Mouse (Mus musculus): ENCODE measurements around the gene Ube2i. TPM values are rescaled to one million over a fixed set of nuclear protein-coding genes. Genes with fewer than 3 reads are reported as not detected.

Gene Ube2i
- 447 and 462 TPM in 2 replicates for polyA plus RNA-seq (2015; fragmentation: Nextera tagmentation; extraction: Ambion mirVana)

- H3K9ac ChIP-seq = peak within 1 kb of the TSS; percentile 92
- peak within 1 kb of the TSS; percentile 92 for H3K4me3 ChIP-seq
- WGBS = 75% methylated on average over 9 of the region's 9 CpGs
- no peaks in the 10 kb centered on the region for H3K36me3 ChIP-seq
- no peak for ATAC-seq (ENCODE audit: low FRiP score, low read depth)
- no peaks in the 10 kb centered on the region for H3K9me3 ChIP-seq
- peak within 1 kb of the TSS; percentile 98 for H3K27ac ChIP-seq (replicated peaks)
- 0 out of 2 replicates have a peak, but pooled peaks cover 3% of the 10 kb centered on the region for H3K27me3 ChIP-seq
- H3K4me1 ChIP-seq (replicated peaks) = peaks cover 34% of the 10 kb centered on the region
- peak within 1 kb of the TSS; percentile 87 for H3K4me2 ChIP-seq
Measured at GRCm38 (mm10) chr17:25274571-25275346, at the start of gene Ube2i. TSS of gene Ube2i (minus strand) at chr17:25274622.

GRCm38 (mm10) chr17:25322930-25323329, 48.5 kb upstream of the Ube2i start:
- ATAC-seq (ENCODE audit: low FRiP score, low read depth) = no peak
- 31% methylated on average over 2 of the region's 2 CpGs for WGBS
- H3K9ac ChIP-seq = no peak overlapping the region
- no peak overlapping the region for H3K4me2 ChIP-seq
- no peak overlapping the region for H3K27ac ChIP-seq (replicated peaks)
- H3K27me3 ChIP-seq = no peaks in the 10 kb centered on the region
- H3K4me3 ChIP-seq = no peak overlapping the region
- no peaks in the 10 kb centered on the region for H3K4me1 ChIP-seq (replicated peaks)
- H3K9me3 ChIP-seq = no peaks in the 10 kb centered on the region
- H3K36me3 ChIP-seq = no peaks in the 10 kb centered on the region

- H3K4me1 ChIP-seq (replicated peaks) = no peaks in the 10 kb centered on the region
- WGBS = 91% methylated on average over 8 of the region's 8 CpGs
- no peaks in the 10 kb centered on the region for H3K36me3 ChIP-seq
- no peak overlapping the region for H3K4me2 ChIP-seq
- H3K9ac ChIP-seq = no peak overlapping the region
- no peaks in the 10 kb centered on the region for H3K27me3 ChIP-seq
- no peaks in the 10 kb centered on the region for H3K9me3 ChIP-seq
- ATAC-seq (ENCODE audit: low FRiP score, low read depth) = no peak
- H3K27ac ChIP-seq (replicated peaks) = no peak overlapping the region
- H3K4me3 ChIP-seq = no peak overlapping the region
Measured at GRCm38 (mm10) chr17:25320819-25321218, 46.4 kb upstream of the Ube2i start.

GRCm38 (mm10) chr17:25318354-25318753, 43.9 kb upstream of the Ube2i start, which contains the start of gene Prss29:
TSS of gene Prss29 (plus strand) at chr17:25318654.
- ATAC-seq (ENCODE audit: low FRiP score, low read depth) = no peak
- no peak within 1 kb of the TSS for H3K9ac ChIP-seq
- WGBS = 76% methylated on average over 5 of the region's 5 CpGs

GRCm38 (mm10) chr17:25308346-25308745, 33.9 kb upstream of the Ube2i start, which contains the start of gene Prss28:
TSS of gene Prss28 (plus strand) at chr17:25308646.
- WGBS = 82% methylated on average over 4 of the region's 4 CpGs
- Histone ChIP-seq H3K27ac (replicated peaks) (no peak within 1 kb of the TSS), H3K4me1 (replicated peaks) (no peaks in the 10 kb centered on the region), H3K4me2 (no peak within 1 kb of the TSS), H3K9me3 (no peaks in the 10 kb centered on the region), H3K27me3 (no peaks in the 10 kb centered on the region), H3K9ac (no peak within 1 kb of the TSS), H3K4me3 (no peak within 1 kb of the TSS), H3K36me3 (no peaks in the 10 kb centered on the region)
- no peak for ATAC-seq (ENCODE audit: low FRiP score, low read depth)

More at GRCm38 (mm10) chr17:25318354-25318753, 43.9 kb upstream of the Ube2i start, which contains the start of gene Prss29:
- Histone ChIP-seq H3K4me3 (no peak within 1 kb of the TSS), H3K4me2 (no peak within 1 kb of the TSS), H3K27ac (replicated peaks) (no peak within 1 kb of the TSS), H3K36me3 (no peaks in the 10 kb centered on the region), H3K9me3 (no peaks in the 10 kb centered on the region), H3K27me3 (no peaks in the 10 kb centered on the region), H3K4me1 (replicated peaks) (no peaks in the 10 kb centered on the region)

GRCm38 (mm10) chr17:25298094-25298493, 23.7 kb upstream of the Ube2i start, which contains the start of gene Prss34:
TSS of gene Prss34 (plus strand) at chr17:25298394.
- no peak for ATAC-seq (ENCODE audit: low FRiP score, low read depth)
- H3K4me2 ChIP-seq = no peak within 1 kb of the TSS

GRCm38 (mm10) chr17:25294111-25294510, 19.7 kb upstream of the Ube2i start:
- no peaks in the 10 kb centered on the region for H3K9me3 ChIP-seq
- no peak overlapping the region for H3K4me3 ChIP-seq
- no peaks in the 10 kb centered on the region for H3K36me3 ChIP-seq
- no peak overlapping the region for H3K4me2 ChIP-seq
- no peak overlapping the region for H3K9ac ChIP-seq
- H3K27me3 ChIP-seq = no peaks in the 10 kb centered on the region
- no peaks in the 10 kb centered on the region for H3K4me1 ChIP-seq (replicated peaks)
- ATAC-seq (ENCODE audit: low FRiP score, low read depth) = no peak
- whole genome bisulfite sequencing = 48% methylated on average over 1 of the region's 1 CpGs
- H3K27ac ChIP-seq (replicated peaks) = no peak overlapping the region

More at GRCm38 (mm10) chr17:25298094-25298493, 23.7 kb upstream of the Ube2i start, which contains the start of gene Prss34:
- Histone ChIP-seq H3K9me3 (no peaks in the 10 kb centered on the region), H3K36me3 (no peaks in the 10 kb centered on the region), H3K9ac (no peak within 1 kb of the TSS), H3K27me3 (no peaks in the 10 kb centered on the region), H3K4me3 (no peak within 1 kb of the TSS), H3K27ac (replicated peaks) (no peak within 1 kb of the TSS), H3K4me1 (replicated peaks) (no peaks in the 10 kb centered on the region)
- WGBS = 83% methylated on average over 5 of the region's 5 CpGs

GRCm38 (mm10) chr17:25293495-25293894, 19.1 kb upstream of the Ube2i start:
- Histone ChIP-seq H3K4me1 (replicated peaks) (no peaks in the 10 kb centered on the region), H3K4me3 (no peak overlapping the region), H3K27ac (replicated peaks) (no peak overlapping the region), H3K9me3 (no peaks in the 10 kb centered on the region), H3K4me2 (no peak overlapping the region), H3K27me3 (no peaks in the 10 kb centered on the region), H3K9ac (no peak overlapping the region), H3K36me3 (no peaks in the 10 kb centered on the region)
- ATAC-seq (ENCODE audit: low FRiP score, low read depth) = no peak
- WGBS = 81% methylated on average over 5 of the region's 5 CpGs

- Histone ChIP-seq H3K9ac (no peak overlapping the region), H3K4me1 (replicated peaks) (no peaks in the 10 kb centered on the region), H3K9me3 (no peaks in the 10 kb centered on the region), H3K27me3 (no peaks in the 10 kb centered on the region), H3K27ac (replicated peaks) (no peak overlapping the region), H3K4me3 (no peak overlapping the region), H3K36me3 (no peaks in the 10 kb centered on the region), H3K4me2 (no peak overlapping the region)
- 31% methylated on average over 4 of the region's 4 CpGs for WGBS
- ATAC-seq (ENCODE audit: low FRiP score, low read depth) = no peak
Measured at GRCm38 (mm10) chr17:25290411-25290810, 16.0 kb upstream of the Ube2i start.

- Histone ChIP-seq H3K9me3 (no peaks in the 10 kb centered on the region), H3K36me3 (no peaks in the 10 kb centered on the region), H3K27ac (replicated peaks) (no peak overlapping the region), H3K9ac (no peak overlapping the region), H3K27me3 (no peaks in the 10 kb centered on the region), H3K4me2 (no peak overlapping the region), H3K4me3 (no peak overlapping the region), H3K4me1 (replicated peaks) (no peaks in the 10 kb centered on the region)
- no peak for ATAC-seq (ENCODE audit: low FRiP score, low read depth)
- 26% methylated on average over 4 of the region's 4 CpGs for WGBS
Measured at GRCm38 (mm10) chr17:25288842-25289241, 14.4 kb upstream of the Ube2i start.

- Histone ChIP-seq H3K9me3 (no peaks in the 10 kb centered on the region), H3K4me1 (replicated peaks) (no peaks in the 10 kb centered on the region), H3K4me3 (no peak overlapping the region), H3K9ac (no peak overlapping the region), H3K27ac (replicated peaks) (no peak overlapping the region), H3K36me3 (no peaks in the 10 kb centered on the region), H3K4me2 (no peak overlapping the region), H3K27me3 (no peaks in the 10 kb centered on the region)
- 15% methylated on average over 3 of the region's 3 CpGs for WGBS
- ATAC-seq (ENCODE audit: low FRiP score, low read depth) = no peak
Measured at GRCm38 (mm10) chr17:25285033-25285432, 10.6 kb upstream of the Ube2i start.

GRCm38 (mm10) chr17:25282133-25282532, 7.7 kb upstream of the Ube2i start:
- Histone ChIP-seq H3K9ac (no peak overlapping the region), H3K27ac (replicated peaks) (no peak overlapping the region), H3K4me2 (peak overlapping the region; percentile 19; the same call in 1 of the 2 replicates), H3K4me1 (replicated peaks) (no peaks in the 10 kb centered on the region), H3K36me3 (no peaks in the 10 kb centered on the region), H3K9me3 (no peaks in the 10 kb centered on the region), H3K4me3 (no peak overlapping the region), H3K27me3 (0 out of 2 replicates have a peak, but pooled peaks cover 3% of the 10 kb centered on the region)
- 52% methylated on average over 11 of the region's 11 CpGs for WGBS
- no peak for ATAC-seq (ENCODE audit: low FRiP score, low read depth)
